Mouse (Mus musculus) embryo, embryonic 11.5 days (tissue): ENCODE measurements at regions not wholly inside any gene's neighbourhood (a gene's known extent, or its start where the extent isn't known, plus 50 kb on each side); places are given as distances from the start of the nearest gene placed in this dataset.

Experiments used
- DNase-seq: peaks from one replicate; pipeline ENCODE4 v3.0.0-alpha.2; 2012; ENCODE audit warnings: low read depth, low spot score

GRCm38 (mm10) chr14:61898664-61899063 is 291.4 kb downstream of the Kcnrg start:
- DNase-seq, result no peak

- DNase-seq, result no peak
These were observed 297.3 kb downstream of the Kcnrg start for GRCm38 (mm10) chr14:61904426-61905124.

GRCm38 (mm10) chr14:61918113-61918512 is 310.9 kb downstream of the Kcnrg start:
- no peak for DNase-seq

- no peak for DNase-seq
These were observed 324.6 kb downstream of the Kcnrg start for GRCm38 (mm10) chr14:61931811-61932210.

- DNase-seq, result no peak
These were observed 334.4 kb downstream of the Kcnrg start for GRCm38 (mm10) chr14:61941682-61942081.

- no peak for DNase-seq
These were observed 338.4 kb downstream of the Kcnrg start for GRCm38 (mm10) chr14:61945659-61946058.

GRCm38 (mm10) chr14:61949446-61949845 is 342.2 kb downstream of the Kcnrg start:
- DNase-seq, result peak; percentile 23

- DNase-seq, result no peak
These were observed 342.4 kb upstream of the Rnaseh2b start for GRCm38 (mm10) chr14:61950004-61950403.

- DNase-seq, result no peak
These were observed 339.4 kb upstream of the Rnaseh2b start for GRCm38 (mm10) chr14:61953029-61953428.

- no peak for DNase-seq
These were observed 337.0 kb upstream of the Rnaseh2b start for GRCm38 (mm10) chr14:61955416-61955815.

- DNase-seq, result no peak
These were observed 332.0 kb upstream of the Rnaseh2b start for GRCm38 (mm10) chr14:61960243-61960957.

- no peak for DNase-seq
These were observed 323.9 kb upstream of the Rnaseh2b start for GRCm38 (mm10) chr14:61968467-61968866.

- DNase-seq, result no peak
These were observed 323.3 kb upstream of the Rnaseh2b start for GRCm38 (mm10) chr14:61968957-61969535.

- DNase-seq, result no peak
These were observed 321.8 kb upstream of the Rnaseh2b start for GRCm38 (mm10) chr14:61970591-61970990.

- DNase-seq, result no peak
These were observed 321.0 kb upstream of the Rnaseh2b start for GRCm38 (mm10) chr14:61971100-61972088.

GRCm38 (mm10) chr14:61975301-61975732 is 317.1 kb upstream of the Rnaseh2b start:
- no peak for DNase-seq

GRCm38 (mm10) chr14:61980581-61980980 is 311.8 kb upstream of the Rnaseh2b start:
- DNase-seq, result no peak

GRCm38 (mm10) chr14:61985575-61985974 is 306.8 kb upstream of the Rnaseh2b start:
- DNase-seq, result no peak

GRCm38 (mm10) chr14:61986203-61986602 is 306.2 kb upstream of the Rnaseh2b start:
- DNase-seq, result no peak

GRCm38 (mm10) chr14:61995253-61995652 is 297.1 kb upstream of the Rnaseh2b start:
- DNase-seq, result no peak

- no peak for DNase-seq
These were observed 294.7 kb upstream of the Rnaseh2b start for GRCm38 (mm10) chr14:61997736-61998135.
